Mouse (Mus musculus) stomach, embryonic 15.5 days (tissue): ENCODE measurements around the gene Tmem211. TPM values are rescaled to one million over a fixed set of nuclear protein-coding genes. Genes with fewer than 3 reads are reported as not detected.

Experiments used
- ATAC-seq: fragments of 200-750 bp; cut with Nextera tagmentation; 2 replicates; pipeline ENCODE4 v1.8.0; 2017; ENCODE audit warnings: low read depth, moderate number of reproducible peaks, moderate TSS enrichment; ENCODE audit not compliant: insufficient read depth, low FRiP score
- H3K27ac ChIP-seq: fragments of 300-500 bp; sonication (generic); 2 replicates; pipeline ENCODE4 v1.5.1; 2015; ENCODE audit warnings: mild to moderate bottlenecking, inconsistent platforms
- H3K27me3 ChIP-seq: fragments of 300-500 bp; sonication (generic); replicated peaks from 2 replicates; pipeline ENCODE4 v1.6.1; 2015; ENCODE audit warnings: inconsistent platforms
- H3K36me3 ChIP-seq: fragments of 300-500 bp; sonication (generic); 2 replicates; pipeline ENCODE4 v1.6.1; 2015; ENCODE audit warnings: inconsistent platforms
- H3K4me1 ChIP-seq: fragments of 300-500 bp; sonication (generic); 2 replicates; pipeline ENCODE4 v1.6.1; 2015; ENCODE audit warnings: inconsistent platforms
- H3K4me2 ChIP-seq: fragments of 300-500 bp; sonication (generic); 2 replicates; pipeline ENCODE4 v1.6.1; 2015; ENCODE audit warnings: mild to moderate bottlenecking, inconsistent platforms
- H3K4me3 ChIP-seq: fragments of 300-500 bp; sonication (generic); replicated peaks from 2 replicates; pipeline ENCODE4 v1.5.1; 2015; ENCODE audit warnings: inconsistent platforms
- H3K9ac ChIP-seq: fragments of 300-500 bp; sonication (generic); 2 replicates; pipeline ENCODE4 v1.6.1; 2015; ENCODE audit warnings: inconsistent platforms
- H3K9me3 ChIP-seq: fragments of 300-500 bp; sonication (generic); 2 replicates; pipeline ENCODE4 v1.6.1; 2016; ENCODE audit warnings: inconsistent platforms
- WGBS: fragments of 180-500 bp; shearing (Covaris S2); methylation state at CpG from one replicate; pipeline ENCODE4 v1.1.7; 2015; 5-methylcytosine and 5-hydroxymethylcytosine counted together
- polyA plus RNA-seq: library from polyadenylated mRNA; unstranded; fragments of >200 nt; fragmentation: Nextera tagmentation; extraction: Ambion mirVana; gene quantifications from 2 replicates; pipeline ENCODE4 v1.2.1, GENCODE M21; 2015

The Tmem211 gene
- polyA plus RNA-seq, 1 experiment from 2014 or later: 0.57 TPM

DNA sequence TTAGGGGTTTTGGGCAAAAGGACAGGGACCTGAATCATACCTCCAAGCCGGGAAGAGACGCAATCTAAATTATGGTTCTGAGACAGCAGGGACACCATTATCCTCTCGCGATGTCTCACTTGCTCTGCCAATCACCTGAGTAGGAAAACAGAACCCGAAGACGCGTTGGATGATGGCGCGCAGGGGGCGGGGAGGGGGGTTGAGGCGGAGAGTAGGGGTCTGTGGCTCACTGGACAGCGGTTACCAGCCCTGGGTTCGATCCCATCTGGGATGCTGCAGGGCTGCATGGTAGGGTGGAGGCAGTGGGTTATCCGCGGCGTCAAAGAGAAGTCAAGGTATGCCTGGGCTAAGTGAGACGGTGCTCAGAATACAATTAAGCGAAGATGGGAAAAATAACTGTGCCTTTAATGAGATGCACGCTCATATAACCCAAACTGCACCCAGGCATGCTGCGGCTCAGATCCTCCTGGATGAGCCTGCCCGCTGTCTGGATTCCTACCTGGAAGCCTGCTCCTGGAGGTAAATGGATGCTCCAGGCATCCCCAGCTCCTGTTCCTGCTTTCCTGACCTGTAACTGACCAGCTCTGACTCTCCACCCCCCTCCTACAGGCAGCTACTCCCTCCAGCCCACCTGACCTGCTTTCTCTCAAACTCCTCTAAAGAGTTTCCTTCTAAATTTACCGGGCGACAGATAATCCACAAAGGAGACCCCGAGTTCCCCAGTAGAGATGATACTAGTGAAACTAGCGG, 848 bp upstream of the Tmem211 start:
- peak overlapping the region; percentile 40; the same call in 1 of the 2 replicates for H3K27ac ChIP-seq
- H3K36me3 ChIP-seq: no peaks in the 10 kb centered on the region

GRCm38 (mm10) chr5:113230196-113230595, 3.5 kb downstream of the Tmem211 start:
- no peak overlapping the region for H3K9ac ChIP-seq
- peaks cover 16% of the 10 kb centered on the region for H3K4me1 ChIP-seq
- WGBS: 59% methylated on average over 5 of the region's 5 CpGs
- no peaks in the 10 kb centered on the region for H3K27me3 ChIP-seq
- H3K9me3 ChIP-seq: no peaks in the 10 kb centered on the region
- H3K36me3 ChIP-seq: no peaks in the 10 kb centered on the region
- no peak for ATAC-seq
- no peak overlapping the region for H3K4me2 ChIP-seq
- no peak overlapping the region for H3K4me3 ChIP-seq
- no peak overlapping the region for H3K27ac ChIP-seq

More for the DNA sequence above, 848 bp upstream of the Tmem211 start:
- Histone ChIP-seq H3K4me3 (peak overlapping the region; percentile 26), H3K4me2 (peak overlapping the region; percentile 54), H3K9ac (no peak overlapping the region), H3K27me3 (no peaks in the 10 kb centered on the region), H3K4me1 (peaks cover 17% of the 10 kb centered on the region), H3K9me3 (no peaks in the 10 kb centered on the region)
- 25% methylated on average over 25 of the region's 25 CpGs for WGBS
- ATAC-seq: no peak

GRCm38 (mm10) chr5:113249263-113249930, 22.7 kb downstream of the Tmem211 start:
- Histone ChIP-seq H3K4me3 (no peak overlapping the region), H3K27me3 (no peaks in the 10 kb centered on the region), H3K9ac (no peak overlapping the region), H3K4me2 (no peak overlapping the region), H3K9me3 (no peaks in the 10 kb centered on the region), H3K4me1 (no peaks in the 10 kb centered on the region), H3K27ac (peak overlapping the region; percentile 70), H3K36me3 (no peaks in the 10 kb centered on the region)
- ATAC-seq: peak; percentile 43; the same call in 1 of the 2 replicates
- 64% methylated on average over 8 of the region's 8 CpGs for WGBS

GRCm38 (mm10) chr5:113250806-113251205, 24.1 kb downstream of the Tmem211 start:
- WGBS: 90% methylated on average over 11 of the region's 11 CpGs

DNA sequence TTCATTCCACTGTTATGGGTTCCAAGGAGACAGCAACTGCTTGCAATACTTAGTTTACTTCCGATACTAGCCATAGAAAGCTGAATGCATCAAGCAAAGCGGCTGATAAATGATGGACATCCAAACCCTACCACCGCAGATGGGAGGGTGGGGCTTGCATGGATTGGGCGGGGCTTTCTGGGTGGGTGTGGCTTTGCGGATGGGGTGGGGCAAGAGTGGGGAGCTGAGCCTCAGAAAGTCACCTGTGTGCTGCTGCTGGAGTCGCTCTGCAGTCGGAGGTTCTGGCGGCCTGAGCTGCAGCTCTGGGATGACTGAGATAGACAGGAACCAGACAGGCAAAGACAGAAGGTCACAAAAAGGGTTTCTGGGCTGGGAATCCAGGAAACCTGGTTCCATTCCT, 38.9 kb downstream of the Tmem211 start:
- 74% methylated on average over 8 of the region's 8 CpGs for WGBS
- no peaks in the 10 kb centered on the region for H3K4me1 ChIP-seq
- no peaks in the 10 kb centered on the region for H3K9me3 ChIP-seq
- H3K4me3 ChIP-seq: no peak overlapping the region
- no peak overlapping the region for H3K27ac ChIP-seq
- H3K9ac ChIP-seq: no peak overlapping the region
- H3K27me3 ChIP-seq: no peaks in the 10 kb centered on the region
- ATAC-seq: no peak
- H3K4me2 ChIP-seq: no peak overlapping the region
- H3K36me3 ChIP-seq: no peaks in the 10 kb centered on the region

More at GRCm38 (mm10) chr5:113250806-113251205, 24.1 kb downstream of the Tmem211 start:
- no peaks in the 10 kb centered on the region for H3K4me1 ChIP-seq
- ATAC-seq: no peak
- H3K27me3 ChIP-seq: no peaks in the 10 kb centered on the region
- H3K4me3 ChIP-seq: no peak overlapping the region
- H3K27ac ChIP-seq: no peak overlapping the region
- no peak overlapping the region for H3K9ac ChIP-seq
- H3K36me3 ChIP-seq: no peaks in the 10 kb centered on the region
- H3K9me3 ChIP-seq: no peaks in the 10 kb centered on the region
- no peak overlapping the region for H3K4me2 ChIP-seq

- H3K4me2 ChIP-seq: no peak overlapping the region
- no peak overlapping the region for H3K27ac ChIP-seq
- 0 out of 2 replicates have a peak, but pooled peaks have one; percentile 43 for ATAC-seq
- H3K4me1 ChIP-seq: no peaks in the 10 kb centered on the region
- no peak overlapping the region for H3K4me3 ChIP-seq
- no peaks in the 10 kb centered on the region for H3K36me3 ChIP-seq
- H3K9ac ChIP-seq: no peak overlapping the region
- no peaks in the 10 kb centered on the region for H3K27me3 ChIP-seq
- no peaks in the 10 kb centered on the region for H3K9me3 ChIP-seq
Observed at GRCm38 (mm10) chr5:113268246-113268645, 41.5 kb downstream of the Tmem211 start.

DNA sequence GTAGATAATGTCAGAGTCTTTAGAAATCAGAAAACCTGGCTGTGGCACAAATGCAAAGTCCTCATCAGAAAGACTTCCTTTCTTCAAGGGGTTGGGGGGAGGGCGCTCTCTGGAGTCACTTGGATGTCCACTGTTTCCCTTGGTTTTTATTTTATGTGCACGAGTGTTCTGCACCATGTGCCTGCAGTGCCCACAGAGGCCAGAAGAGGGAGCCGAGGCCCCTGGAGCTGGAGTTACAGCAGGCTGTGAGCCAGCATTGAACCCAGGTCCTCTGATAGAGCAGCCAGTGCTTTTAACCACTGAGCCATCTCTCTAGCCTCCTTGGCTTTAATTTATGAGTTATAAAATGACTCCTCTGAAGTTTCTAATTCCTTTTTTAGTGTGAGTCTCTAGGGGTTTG, 43.3 kb downstream of the Tmem211 start:
- WGBS: 84% methylated on average over 3 of the region's 3 CpGs
- Histone ChIP-seq H3K36me3 (no peaks in the 10 kb centered on the region), H3K9ac (no peak overlapping the region), H3K4me1 (no peaks in the 10 kb centered on the region), H3K27me3 (no peaks in the 10 kb centered on the region), H3K4me3 (no peak overlapping the region), H3K9me3 (no peaks in the 10 kb centered on the region), H3K27ac (no peak overlapping the region), H3K4me2 (no peak overlapping the region)
- no peak for ATAC-seq

- no peaks in the 10 kb centered on the region for H3K27me3 ChIP-seq
- H3K4me2 ChIP-seq: no peak overlapping the region
- no peaks in the 10 kb centered on the region for H3K4me1 ChIP-seq
- H3K9ac ChIP-seq: no peak overlapping the region
- no peaks in the 10 kb centered on the region for H3K9me3 ChIP-seq
- ATAC-seq: no peak
- H3K4me3 ChIP-seq: no peak overlapping the region
- H3K27ac ChIP-seq: no peak overlapping the region
- WGBS: 67% methylated on average over 11 of the region's 11 CpGs
- H3K36me3 ChIP-seq: no peaks in the 10 kb centered on the region
Observed at GRCm38 (mm10) chr5:113271207-113271811, 44.6 kb downstream of the Tmem211 start.

DNA sequence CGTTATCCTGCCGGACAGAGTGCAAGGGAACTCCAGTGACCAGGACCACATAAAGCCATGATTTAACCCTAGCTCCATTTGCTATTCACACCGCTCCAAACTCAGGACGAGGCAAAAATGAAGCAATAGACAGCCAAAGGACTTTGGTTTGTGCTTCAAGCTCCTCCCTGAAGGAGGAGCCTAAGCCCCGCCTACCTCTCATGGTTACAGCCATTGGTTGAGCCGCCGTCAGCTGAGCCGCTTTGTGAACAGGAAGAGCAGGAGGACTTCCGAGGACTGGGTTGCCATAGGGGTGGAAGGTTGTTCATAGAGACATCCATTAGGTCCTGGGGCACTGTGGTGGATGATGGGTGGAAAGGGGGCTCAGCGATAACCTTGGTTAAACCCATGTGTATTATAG, 49.1 kb downstream of the Tmem211 start:
- Histone ChIP-seq H3K9me3 (no peaks in the 10 kb centered on the region), H3K27me3 (no peaks in the 10 kb centered on the region), H3K4me2 (no peak overlapping the region), H3K36me3 (no peaks in the 10 kb centered on the region), H3K27ac (no peak overlapping the region), H3K9ac (no peak overlapping the region), H3K4me3 (no peak overlapping the region), H3K4me1 (no peaks in the 10 kb centered on the region)
- ATAC-seq: no peak
- WGBS: 72% methylated on average over 10 of the region's 10 CpGs

DNA sequence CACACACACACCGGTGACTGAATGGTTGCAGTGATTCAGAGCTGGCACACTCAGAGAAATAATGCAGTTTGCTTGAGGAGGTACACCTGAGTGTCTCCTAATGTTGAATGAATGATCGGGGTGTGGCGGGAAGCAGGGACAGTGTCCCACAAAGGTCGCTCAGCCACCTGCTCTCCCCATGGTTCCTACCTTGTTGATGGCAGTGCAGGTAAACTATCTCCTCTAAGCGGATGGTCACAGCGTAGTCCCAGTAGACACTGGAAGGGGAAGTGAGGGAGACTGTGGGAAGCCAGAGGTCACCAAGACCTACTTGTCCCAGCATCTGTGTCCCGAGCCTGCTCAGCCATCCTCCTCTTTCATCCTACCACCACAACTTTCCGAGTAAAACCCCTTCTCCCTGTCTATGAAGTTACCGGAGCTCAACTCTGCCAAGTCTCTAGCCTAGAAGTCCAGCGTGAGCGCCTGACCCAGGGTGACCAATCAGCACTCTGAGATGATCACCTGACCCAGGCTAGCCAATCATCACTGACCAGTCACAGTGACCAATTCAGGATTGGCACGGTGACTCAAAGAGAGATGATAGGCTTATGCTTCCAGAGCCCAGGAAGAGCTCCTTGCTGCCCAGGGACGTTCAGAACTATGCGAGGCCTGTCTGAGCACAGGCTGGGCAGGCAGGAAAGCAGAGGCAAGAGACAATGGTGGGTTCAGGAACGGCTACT, 53.6 kb downstream of the Tmem211 start:
- Histone ChIP-seq H3K4me3 (peak overlapping the region; percentile 26), H3K27ac (no peak overlapping the region), H3K9ac (no peak overlapping the region), H3K4me1 (no peaks in the 10 kb centered on the region), H3K4me2 (peak overlapping the region; percentile 33), H3K9me3 (no peaks in the 10 kb centered on the region), H3K36me3 (no peaks in the 10 kb centered on the region), H3K27me3 (no peaks in the 10 kb centered on the region)
- 30% methylated on average over 15 of the region's 15 CpGs for WGBS
- peak; percentile 72; the same call in 1 of the 2 replicates for ATAC-seq

DNA sequence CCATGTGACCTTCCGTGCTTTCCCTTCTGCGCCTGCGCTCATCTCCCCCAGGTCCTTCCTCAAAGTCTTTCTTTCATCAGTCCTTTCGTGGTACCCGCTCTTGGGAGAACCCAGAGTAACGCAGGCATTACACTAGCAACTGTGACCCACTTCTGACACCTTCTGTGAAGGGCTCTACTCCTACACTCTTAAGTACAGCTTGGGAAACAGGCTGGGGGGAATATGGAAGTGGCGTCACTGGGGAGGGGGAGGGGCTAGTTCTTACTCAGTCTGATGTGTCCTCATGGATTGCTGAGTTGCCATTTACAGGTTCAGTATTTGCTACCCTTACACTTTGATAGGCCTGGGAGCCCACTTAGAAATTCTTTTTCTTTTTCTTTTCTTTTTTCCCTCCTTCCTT, 54.8 kb downstream of the Tmem211 start:
- Histone ChIP-seq H3K4me2 (no peak overlapping the region), H3K27me3 (no peaks in the 10 kb centered on the region), H3K9me3 (no peaks in the 10 kb centered on the region), H3K4me3 (no peak overlapping the region), H3K9ac (no peak overlapping the region), H3K4me1 (no peaks in the 10 kb centered on the region), H3K36me3 (no peaks in the 10 kb centered on the region), H3K27ac (no peak overlapping the region)
- 90% methylated on average over 7 of the region's 7 CpGs for WGBS
- ATAC-seq: no peak
